Mouse (Mus musculus): ENCODE measurements around the gene 2310033P09Rik. TPM values are rescaled to one million over a fixed set of nuclear protein-coding genes. Genes with fewer than 3 reads are reported as not detected.

Gene 2310033P09Rik
- polyA plus RNA-seq, 1 experiment from 2014 or later = 25.0 TPM

GRCm38 (mm10) chr11:59169807-59170206 lies 38.3 kb upstream of the 2310033P09Rik start:
- Histone ChIP-seq H3K4me3 (replicated peaks; ENCODE audit: low read length) (no peak overlapping the region), H3K9me3 (ENCODE audit: control insufficient read depth, low read length) (no peaks in the 10 kb centered on the region), H3K4me1 (replicated peaks; ENCODE audit: control insufficient read depth, insufficient read depth, low read length) (no peaks in the 10 kb centered on the region; the same call in 1 of the 2 replicates), H3K4me2 (replicated peaks) (no peak overlapping the region), H3K9ac (no peak overlapping the region), H3K36me3 (replicated peaks; ENCODE audit: control insufficient read depth, insufficient read depth) (no peaks in the 10 kb centered on the region), H3K27ac (no peak overlapping the region), H3K27me3 (ENCODE audit: control insufficient read depth, insufficient read depth, low read length) (peaks cover 6% of the 10 kb centered on the region)
- 69% methylated on average over 3 of the region's 3 CpGs for WGBS
- ATAC-seq (ENCODE audit: low FRiP score) (no peak), DNase-seq (ENCODE audit: low spot score) (no peak)

GRCm38 (mm10) chr11:59170549-59170948 lies 37.6 kb upstream of the 2310033P09Rik start:
- Histone ChIP-seq H3K9me3 (ENCODE audit: control insufficient read depth, low read length) (no peaks in the 10 kb centered on the region), H3K27ac (no peak overlapping the region), H3K27me3 (ENCODE audit: control insufficient read depth, insufficient read depth, low read length) (peaks cover 13% of the 10 kb centered on the region), H3K4me2 (replicated peaks) (no peak overlapping the region), H3K4me3 (replicated peaks; ENCODE audit: low read length) (no peak overlapping the region), H3K36me3 (replicated peaks; ENCODE audit: control insufficient read depth, insufficient read depth) (no peaks in the 10 kb centered on the region), H3K4me1 (replicated peaks; ENCODE audit: control insufficient read depth, insufficient read depth, low read length) (no peaks in the 10 kb centered on the region), H3K9ac (no peak overlapping the region)
- ATAC-seq (ENCODE audit: low FRiP score) = no peak
- no peak for DNase-seq (ENCODE audit: low spot score)
- whole genome bisulfite sequencing = 80% methylated on average over 4 of the region's 4 CpGs

- Histone ChIP-seq H3K9me3 (ENCODE audit: control insufficient read depth, low read length) (no peaks in the 10 kb centered on the region), H3K36me3 (replicated peaks; ENCODE audit: control insufficient read depth, insufficient read depth) (no peaks in the 10 kb centered on the region), H3K9ac (no peak overlapping the region), H3K27ac (no peak overlapping the region), H3K4me2 (replicated peaks) (no peak overlapping the region), H3K4me1 (replicated peaks; ENCODE audit: control insufficient read depth, insufficient read depth, low read length) (no peaks in the 10 kb centered on the region), H3K27me3 (ENCODE audit: control insufficient read depth, insufficient read depth, low read length) (peaks cover 49% of the 10 kb centered on the region), H3K4me3 (replicated peaks; ENCODE audit: low read length) (no peak overlapping the region)
- ATAC-seq (ENCODE audit: low FRiP score) (no peak), DNase-seq (ENCODE audit: low spot score) (no peak)
- WGBS = 52% methylated on average over 6 of the region's 6 CpGs
These were observed 33.8 kb upstream of the 2310033P09Rik start for GRCm38 (mm10) chr11:59174189-59174838.

- Histone ChIP-seq H3K9me3 (ENCODE audit: control insufficient read depth, low read length) (no peaks in the 10 kb centered on the region), H3K36me3 (replicated peaks; ENCODE audit: control insufficient read depth, insufficient read depth) (no peaks in the 10 kb centered on the region), H3K9ac (no peak overlapping the region), H3K27ac (no peak overlapping the region), H3K27me3 (ENCODE audit: control insufficient read depth, insufficient read depth, low read length) (peaks cover 49% of the 10 kb centered on the region), H3K4me2 (replicated peaks) (no peak overlapping the region), H3K4me3 (replicated peaks; ENCODE audit: low read length) (no peak overlapping the region), H3K4me1 (replicated peaks; ENCODE audit: control insufficient read depth, insufficient read depth, low read length) (no peaks in the 10 kb centered on the region)
- ATAC-seq (ENCODE audit: low FRiP score) (no peak), DNase-seq (ENCODE audit: low spot score) (no peak)
- 4% methylated on average over 48 of the region's 48 CpGs for WGBS
These were observed 31.6 kb upstream of the 2310033P09Rik start for GRCm38 (mm10) chr11:59176475-59176874.

- ATAC-seq (ENCODE audit: low FRiP score) (no peak), DNase-seq (ENCODE audit: low spot score) (no peak)
- Histone ChIP-seq H3K4me3 (replicated peaks; ENCODE audit: low read length) (no peak overlapping the region), H3K4me2 (replicated peaks) (no peak overlapping the region), H3K36me3 (replicated peaks; ENCODE audit: control insufficient read depth, insufficient read depth) (no peaks in the 10 kb centered on the region), H3K27ac (no peak overlapping the region), H3K9ac (no peak overlapping the region), H3K27me3 (ENCODE audit: control insufficient read depth, insufficient read depth, low read length) (peaks cover 49% of the 10 kb centered on the region), H3K4me1 (replicated peaks; ENCODE audit: control insufficient read depth, insufficient read depth, low read length) (no peaks in the 10 kb centered on the region), H3K9me3 (ENCODE audit: control insufficient read depth, low read length) (no peaks in the 10 kb centered on the region)
- WGBS = 10% methylated on average over 34 of the region's 34 CpGs
These were observed 31.2 kb upstream of the 2310033P09Rik start for GRCm38 (mm10) chr11:59176921-59177320.

- Histone ChIP-seq H3K4me3 (replicated peaks; ENCODE audit: low read length) (no peak within 1 kb of the TSS), H3K36me3 (replicated peaks; ENCODE audit: control insufficient read depth, insufficient read depth) (peaks cover 44% of the 10 kb centered on the region), H3K9me3 (ENCODE audit: control insufficient read depth, low read length) (no peaks in the 10 kb centered on the region), H3K27me3 (ENCODE audit: control insufficient read depth, insufficient read depth, low read length) (peaks cover 13% of the 10 kb centered on the region), H3K4me1 (replicated peaks; ENCODE audit: control insufficient read depth, insufficient read depth, low read length) (no peaks in the 10 kb centered on the region), H3K4me2 (replicated peaks) (no peak within 1 kb of the TSS), H3K27ac (no peak within 1 kb of the TSS), H3K9ac (no peak within 1 kb of the TSS)
- WGBS = 45% methylated on average over 3 of the region's 3 CpGs
- DNase-seq (ENCODE audit: low spot score) = no peak
- no peak for ATAC-seq (ENCODE audit: low FRiP score)
These were observed 25.2 kb upstream of the 2310033P09Rik start, which contains the start of gene Gjc2 for GRCm38 (mm10) chr11:59182864-59183331. Gene Gjc2, minus strand, starts transcription at chr11:59183213.

GRCm38 (mm10) chr11:59183821-59184220 lies 24.3 kb upstream of the 2310033P09Rik start:
- H3K27ac ChIP-seq = no peak overlapping the region
- 32% methylated on average over 3 of the region's 3 CpGs for WGBS
- peaks cover 4% of the 10 kb centered on the region for H3K27me3 ChIP-seq (ENCODE audit: control insufficient read depth, insufficient read depth, low read length)
- H3K9me3 ChIP-seq (ENCODE audit: control insufficient read depth, low read length) = no peaks in the 10 kb centered on the region
- ATAC-seq (ENCODE audit: low FRiP score) = no peak
- peak; percentile 73 for DNase-seq (ENCODE audit: low spot score)
- no peaks in the 10 kb centered on the region for H3K4me1 ChIP-seq (replicated peaks; ENCODE audit: control insufficient read depth, insufficient read depth, low read length)
- H3K36me3 ChIP-seq (replicated peaks; ENCODE audit: control insufficient read depth, insufficient read depth) = peaks cover 44% of the 10 kb centered on the region
- no peak overlapping the region for H3K9ac ChIP-seq
- no peak overlapping the region for H3K4me3 ChIP-seq (replicated peaks; ENCODE audit: low read length)
- no peak overlapping the region for H3K4me2 ChIP-seq (replicated peaks)

- H3K9ac ChIP-seq = no peak overlapping the region
- peaks cover 44% of the 10 kb centered on the region for H3K36me3 ChIP-seq (replicated peaks; ENCODE audit: control insufficient read depth, insufficient read depth)
- no peak overlapping the region for H3K27ac ChIP-seq
- no peak overlapping the region for H3K4me2 ChIP-seq (replicated peaks)
- WGBS = 88% methylated on average over 5 of the region's 5 CpGs
- H3K9me3 ChIP-seq (ENCODE audit: control insufficient read depth, low read length) = no peaks in the 10 kb centered on the region
- ATAC-seq (ENCODE audit: low FRiP score) (no peak), DNase-seq (ENCODE audit: low spot score) (no peak)
- no peaks in the 10 kb centered on the region for H3K27me3 ChIP-seq (ENCODE audit: control insufficient read depth, insufficient read depth, low read length)
- H3K4me3 ChIP-seq (replicated peaks; ENCODE audit: low read length) = no peak overlapping the region
- peaks cover 5% of the 10 kb centered on the region for H3K4me1 ChIP-seq (replicated peaks; ENCODE audit: control insufficient read depth, insufficient read depth, low read length)
These were observed 22.6 kb upstream of the 2310033P09Rik start for GRCm38 (mm10) chr11:59185490-59185889.

GRCm38 (mm10) chr11:59187706-59188105 lies 20.4 kb upstream of the 2310033P09Rik start:
- no peaks in the 10 kb centered on the region for H3K27me3 ChIP-seq (ENCODE audit: control insufficient read depth, insufficient read depth, low read length)
- peaks cover 13% of the 10 kb centered on the region for H3K4me1 ChIP-seq (replicated peaks; ENCODE audit: control insufficient read depth, insufficient read depth, low read length)
- H3K4me2 ChIP-seq (replicated peaks) = no peak overlapping the region
- no peak overlapping the region for H3K9ac ChIP-seq
- 87% methylated on average over 6 of the region's 6 CpGs for WGBS
- peaks cover 40% of the 10 kb centered on the region for H3K36me3 ChIP-seq (replicated peaks; ENCODE audit: control insufficient read depth, insufficient read depth)
- H3K27ac ChIP-seq = no peak overlapping the region
- H3K9me3 ChIP-seq (ENCODE audit: control insufficient read depth, low read length) = no peaks in the 10 kb centered on the region
- DNase-seq (ENCODE audit: low spot score) (no peak), ATAC-seq (ENCODE audit: low FRiP score) (no peak)
- no peak overlapping the region for H3K4me3 ChIP-seq (replicated peaks; ENCODE audit: low read length)
